Mouse (Mus musculus) bone marrow macrophage, adult 2 months (primary cell): ENCODE results near the gene Mettl17.

Experiments used
- CTCF ChIP-seq: IDR thresholded peaks from 2 replicates; pipeline ENCODE4 v1.5.1; 2012; ENCODE audit warnings: low read depth, mild to moderate bottlenecking, low read length, moderate library complexity
- POLR2A ChIP-seq: IDR thresholded peaks from 2 replicates; pipeline ENCODE4 v1.6.1; 2012; ENCODE audit warnings: mild to moderate bottlenecking, low read depth, low read length, borderline replicate concordance

GRCm38 (mm10) chr14:51923492-51923891 lies 38.9 kb downstream of the Mettl17 start:
- TF ChIP-seq CTCF (no peak), POLR2A (no peak)
